Mouse (Mus musculus): ENCODE measurements around the gene C2cd6.

GRCm38 (mm10) chr1:59021556-59021955 lies 73.1 kb downstream of the C2cd6 start:
- TF ChIP-seq ZNF384 (IDR thresholded peaks at IDR 0.05; ENCODE audit: low read depth, low read length): no peak
- TF ChIP-seq ZC3H11A (IDR thresholded peaks at IDR 0.05; ENCODE audit: borderline replicate concordance, low read depth, low read length): no peak

All from ES-E14 (cell line).